Mouse (Mus musculus): ENCODE data around the gene Il9. TPM values are rescaled to one million over a fixed set of nuclear protein-coding genes. Genes with fewer than 3 reads are reported as not detected.

The Il9 gene
- polyA plus RNA-seq, 1 experiment: not detected

DNA sequence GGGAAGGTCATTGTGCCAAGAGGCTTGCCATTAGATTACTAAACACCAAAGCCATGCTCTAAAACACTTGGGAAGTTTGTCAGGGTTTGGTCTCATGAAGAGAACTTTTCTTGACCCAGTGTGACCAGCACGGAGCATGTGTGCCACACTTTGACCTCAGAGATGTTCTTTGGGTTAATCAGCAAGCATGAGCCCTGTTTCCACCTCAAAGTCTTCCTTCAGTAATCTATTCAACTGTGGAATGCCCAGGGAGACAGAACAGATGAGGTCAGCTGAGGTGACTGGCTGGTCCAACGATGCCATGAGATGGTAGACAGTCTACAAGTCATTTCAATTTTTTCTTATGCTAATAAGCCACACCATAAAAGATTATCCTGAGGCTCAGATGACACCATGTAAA is 27.8 kb upstream of the Il9 start:
- TF ChIP-seq MAX (IDR thresholded peaks at IDR 0.05) (no peak), CEBPB (IDR thresholded peaks at IDR 0.05; ENCODE audit: low read depth) (no peak), MYOG (IDR thresholded peaks at IDR 0.05; ENCODE audit: control insufficient read depth, extremely low read depth, insufficient read length) (no peak)
- H3K27me3 ChIP-seq (ENCODE audit: control insufficient read depth, insufficient read depth, insufficient read length): peaks cover 4% of the 10 kb centered on the region
- no peaks in the 10 kb centered on the region for H3K79me3 ChIP-seq (ENCODE audit: low read depth)
- H3K79me2 ChIP-seq (ENCODE audit: control insufficient read depth, insufficient read depth): no peaks in the 10 kb centered on the region
- H3K36me3 ChIP-seq (ENCODE audit: control insufficient read depth, insufficient read depth): no peaks in the 10 kb centered on the region
- H3K4me3 ChIP-seq (ENCODE audit: insufficient read depth, poor library complexity, severe bottlenecking): no peak overlapping the region
- H3ac ChIP-seq (ENCODE audit: control insufficient read depth, insufficient read length, low read depth): no peak overlapping the region

DNA sequence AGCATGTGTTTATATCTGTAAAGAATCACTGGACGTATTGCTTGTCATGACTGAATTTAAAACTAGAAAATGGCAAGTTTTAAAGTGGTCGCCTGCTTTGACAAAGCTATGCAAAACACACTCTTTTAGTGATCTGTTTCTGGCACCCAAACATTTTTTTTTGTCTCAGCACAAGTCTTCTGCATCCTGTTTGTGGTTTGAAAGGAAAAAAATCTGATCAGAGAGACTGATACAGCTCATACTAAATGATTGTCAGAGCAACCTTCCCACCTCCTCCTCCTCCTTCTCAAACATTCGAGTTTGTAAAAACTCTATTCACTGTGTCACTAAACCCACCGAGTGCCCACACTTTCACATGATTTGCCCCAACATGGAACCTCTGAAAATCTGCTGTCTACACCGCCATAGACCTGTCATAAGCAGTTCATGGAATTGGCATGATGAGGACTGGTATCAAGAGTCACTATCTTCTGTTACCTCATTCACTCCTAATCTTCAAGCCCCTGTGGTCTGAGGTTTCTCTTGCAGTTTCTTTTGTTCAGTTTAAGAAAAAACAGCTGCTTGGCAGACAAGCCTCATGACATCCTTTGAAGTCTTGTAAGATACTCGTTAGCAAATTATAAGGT is 24.9 kb upstream of the Il9 start:
- no peak for TF ChIP-seq MYOD1 (IDR thresholded peaks at IDR 0.05; ENCODE audit: control insufficient read depth, insufficient read length, low read depth)
- TF ChIP-seq MAX (IDR thresholded peaks at IDR 0.05): no peak
- no peak for TF ChIP-seq FOSL1 (IDR thresholded peaks at IDR 0.05; ENCODE audit: insufficient read depth, low read length, poor library complexity, severe bottlenecking)
- TF ChIP-seq CTCF (IDR thresholded peaks at IDR 0.05; ENCODE audit: control insufficient read depth, insufficient read depth, insufficient read length): no peak
- TF ChIP-seq MYOG (IDR thresholded peaks at IDR 0.05; ENCODE audit: control insufficient read depth, extremely low read depth, insufficient read length): no peak
- no peak for TF ChIP-seq CEBPB (IDR thresholded peaks at IDR 0.05; ENCODE audit: low read depth)
- no peak for TF ChIP-seq USF1 (IDR thresholded peaks at IDR 0.05; ENCODE audit: low read depth)
- Histone ChIP-seq H3K79me2 (ENCODE audit: control insufficient read depth, insufficient read depth) (no peaks in the 10 kb centered on the region), H3K27me3 (ENCODE audit: control insufficient read depth, insufficient read depth, insufficient read length) (peaks cover 12% of the 10 kb centered on the region), H3K79me3 (ENCODE audit: low read depth) (no peaks in the 10 kb centered on the region), H3K4me3 (ENCODE audit: insufficient read depth, poor library complexity, severe bottlenecking) (no peak overlapping the region), H3ac (ENCODE audit: control insufficient read depth, insufficient read length, low read depth) (no peak overlapping the region), H3K36me3 (ENCODE audit: control insufficient read depth, insufficient read depth) (no peaks in the 10 kb centered on the region)

- Histone ChIP-seq H3K27me3 (ENCODE audit: control insufficient read depth, insufficient read depth, insufficient read length) (peaks cover 18% of the 10 kb centered on the region), H3K36me3 (ENCODE audit: control insufficient read depth, insufficient read depth) (no peaks in the 10 kb centered on the region), H3ac (ENCODE audit: control insufficient read depth, insufficient read length, low read depth) (no peak overlapping the region), H3K79me2 (ENCODE audit: control insufficient read depth, insufficient read depth) (no peaks in the 10 kb centered on the region), H3K79me3 (ENCODE audit: low read depth) (no peaks in the 10 kb centered on the region), H3K4me3 (ENCODE audit: insufficient read depth, poor library complexity, severe bottlenecking) (no peak overlapping the region)
- TF ChIP-seq MYOD1 (IDR thresholded peaks at IDR 0.05; ENCODE audit: control insufficient read depth, insufficient read length, low read depth) (no peak), MYOG (IDR thresholded peaks at IDR 0.05; ENCODE audit: control insufficient read depth, extremely low read depth, insufficient read length) (no peak), FOSL1 (IDR thresholded peaks at IDR 0.05; ENCODE audit: insufficient read depth, low read length, poor library complexity, severe bottlenecking) (no peak), MAX (IDR thresholded peaks at IDR 0.05) (no peak)
Observed at GRCm38 (mm10) chr13:56501866-56502420, 19.9 kb upstream of the Il9 start.

GRCm38 (mm10) chr13:56500636-56501035 is 18.6 kb upstream of the Il9 start:
- Histone ChIP-seq H3K36me3 (ENCODE audit: control insufficient read depth, insufficient read depth) (no peaks in the 10 kb centered on the region), H3K27me3 (ENCODE audit: control insufficient read depth, insufficient read depth, insufficient read length) (peaks cover 18% of the 10 kb centered on the region), H3K79me3 (ENCODE audit: low read depth) (no peaks in the 10 kb centered on the region), H3ac (ENCODE audit: control insufficient read depth, insufficient read length, low read depth) (no peak overlapping the region), H3K79me2 (ENCODE audit: control insufficient read depth, insufficient read depth) (no peaks in the 10 kb centered on the region), H3K4me3 (ENCODE audit: insufficient read depth, poor library complexity, severe bottlenecking) (no peak overlapping the region)
- TF ChIP-seq MYOD1 (IDR thresholded peaks at IDR 0.05; ENCODE audit: control insufficient read depth, insufficient read length, low read depth): no peak

- H3K79me2 ChIP-seq (ENCODE audit: control insufficient read depth, insufficient read depth): no peaks in the 10 kb centered on the region
- H3K27me3 ChIP-seq (ENCODE audit: control insufficient read depth, insufficient read depth, insufficient read length): peaks cover 15% of the 10 kb centered on the region
- H3K4me3 ChIP-seq (ENCODE audit: insufficient read depth, poor library complexity, severe bottlenecking): no peak overlapping the region
- no peaks in the 10 kb centered on the region for H3K36me3 ChIP-seq (ENCODE audit: control insufficient read depth, insufficient read depth)
- TF ChIP-seq CTCF (IDR thresholded peaks at IDR 0.05; ENCODE audit: control insufficient read depth, insufficient read depth, insufficient read length) (no peak), FOSL1 (IDR thresholded peaks at IDR 0.05; ENCODE audit: insufficient read depth, low read length, poor library complexity, severe bottlenecking) (no peak), CEBPB (IDR thresholded peaks at IDR 0.05; ENCODE audit: low read depth) (no peak), MYOG (IDR thresholded peaks at IDR 0.05; ENCODE audit: control insufficient read depth, extremely low read depth, insufficient read length) (no peak), USF1 (IDR thresholded peaks at IDR 0.05; ENCODE audit: low read depth) (no peak), MYOD1 (IDR thresholded peaks at IDR 0.05; ENCODE audit: control insufficient read depth, insufficient read length, low read depth) (no peak), MAX (IDR thresholded peaks at IDR 0.05) (no peak)
- H3ac ChIP-seq (ENCODE audit: control insufficient read depth, insufficient read length, low read depth): no peak overlapping the region
- H3K79me3 ChIP-seq (ENCODE audit: low read depth): no peaks in the 10 kb centered on the region
Observed at GRCm38 (mm10) chr13:56500132-56500531, 18.1 kb upstream of the Il9 start.

DNA sequence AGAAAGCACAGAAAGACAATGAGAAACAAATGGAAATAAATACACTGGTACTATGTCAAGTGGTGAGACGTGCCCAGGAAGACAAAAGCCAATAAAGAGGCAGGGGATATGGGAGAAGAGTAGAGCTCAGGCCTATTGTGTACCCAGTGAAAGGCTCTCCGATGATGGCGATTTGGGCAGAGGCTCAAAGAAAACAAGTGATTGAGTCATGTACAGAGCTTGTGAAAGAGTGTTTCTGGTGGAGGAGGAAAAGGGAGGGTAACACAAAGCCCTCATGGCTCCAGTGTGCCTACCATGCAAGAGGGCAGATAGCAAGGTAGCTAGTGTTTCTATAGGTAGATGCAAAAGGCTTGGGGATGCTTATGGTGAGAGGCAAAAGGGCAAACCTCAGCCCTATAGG is 12.4 kb upstream of the Il9 start:
- Histone ChIP-seq H3K4me3 (ENCODE audit: insufficient read depth, poor library complexity, severe bottlenecking) (no peak overlapping the region), H3ac (ENCODE audit: control insufficient read depth, insufficient read length, low read depth) (no peak overlapping the region), H3K79me3 (ENCODE audit: low read depth) (no peaks in the 10 kb centered on the region), H3K36me3 (ENCODE audit: control insufficient read depth, insufficient read depth) (no peaks in the 10 kb centered on the region), H3K79me2 (ENCODE audit: control insufficient read depth, insufficient read depth) (no peaks in the 10 kb centered on the region), H3K27me3 (ENCODE audit: control insufficient read depth, insufficient read depth, insufficient read length) (no peaks in the 10 kb centered on the region)
- TF ChIP-seq FOSL1 (IDR thresholded peaks at IDR 0.05; ENCODE audit: insufficient read depth, low read length, poor library complexity, severe bottlenecking): no peak
- TF ChIP-seq USF1 (IDR thresholded peaks at IDR 0.05; ENCODE audit: low read depth): no peak
- TF ChIP-seq MYOD1 (IDR thresholded peaks at IDR 0.05; ENCODE audit: control insufficient read depth, insufficient read length, low read depth): no peak
- no peak for TF ChIP-seq MAX (IDR thresholded peaks at IDR 0.05)
- no peak for TF ChIP-seq CTCF (IDR thresholded peaks at IDR 0.05; ENCODE audit: control insufficient read depth, insufficient read depth, insufficient read length)
- TF ChIP-seq CEBPB (IDR thresholded peaks at IDR 0.05; ENCODE audit: low read depth): no peak
- TF ChIP-seq MYOG (IDR thresholded peaks at IDR 0.05; ENCODE audit: control insufficient read depth, extremely low read depth, insufficient read length): no peak
